Mouse (Mus musculus) spleen, adult 2 months (tissue): ENCODE measurements around the gene Rreb1.

Experiments
- CTCF ChIP-seq: fragments of 200-500 bp; IDR thresholded peaks from 2 replicates; pipeline ENCODE4 v1.5.1; 2011; ENCODE audit warnings: mild to moderate bottlenecking, inconsistent platforms; ENCODE audit not compliant: insufficient read depth, insufficient read length, insufficient replicate concordance; ENCODE audit errors: extremely low read depth
- POLR2A ChIP-seq: fragments of 200-500 bp; IDR thresholded peaks from 2 replicates; pipeline ENCODE4 v1.6.1; 2011; ENCODE audit warnings: low read depth, low read length, inconsistent platforms

- TF ChIP-seq POLR2A (no peak), CTCF (no peak)
Measured at GRCm38 (mm10) chr13:37860204-37860603, 82.0 kb downstream of the Rreb1 start.
